Mouse (Mus musculus) lung, embryonic 16.5 days (tissue): ENCODE measurements around the gene Lamb1. TPM values are rescaled to one million over a fixed set of nuclear protein-coding genes. Genes with fewer than 3 reads are reported as not detected.
A peak's percentile ranks its signal among the peaks of the same experiment; 100 is the strongest.

Experiments
- ATAC-seq: fragments of 200-750 bp; cut with Nextera tagmentation; 2 replicates; pipeline ENCODE4 v1.8.0; 2017; ENCODE audit warnings: low read depth, mild to moderate bottlenecking, moderate library complexity
- H3K27ac ChIP-seq: fragments of 300-500 bp; sonication (generic); 2 replicates; pipeline ENCODE4 v1.5.1; 2014; ENCODE audit warnings: mild to moderate bottlenecking, control low read depth, low read length
- H3K27me3 ChIP-seq: fragments of 300-500 bp; sonication (generic); 2 replicates; pipeline ENCODE4 v1.6.1; 2014; ENCODE audit warnings: low read depth, low read length, mixed read lengths; ENCODE audit not compliant: control insufficient read depth, insufficient read depth
- H3K36me3 ChIP-seq: fragments of 300-500 bp; sonication (generic); 2 replicates; pipeline ENCODE4 v1.6.1; 2014; ENCODE audit warnings: low read length; ENCODE audit not compliant: control insufficient read depth, insufficient read depth
- H3K4me1 ChIP-seq: fragments of 300-500 bp; sonication (generic); replicated peaks from 2 replicates; pipeline ENCODE4 v1.6.1; 2014; ENCODE audit warnings: low read length, mixed read lengths; ENCODE audit not compliant: control insufficient read depth, insufficient read depth
- H3K4me2 ChIP-seq: fragments of 300-500 bp; sonication (generic); 2 replicates; pipeline ENCODE4 v1.6.1; 2014; ENCODE audit warnings: low read depth, low read length, control low read depth
- H3K4me3 ChIP-seq: fragments of 300-500 bp; sonication (generic); 2 replicates; pipeline ENCODE4 v1.5.1; 2014; ENCODE audit warnings: mild to moderate bottlenecking, low read length, control low read depth
- H3K9ac ChIP-seq: fragments of 300-500 bp; sonication (generic); 2 replicates; pipeline ENCODE4 v1.6.1; 2014; ENCODE audit warnings: low read length, control low read depth
- H3K9me3 ChIP-seq: fragments of 300-500 bp; sonication (generic); 2 replicates; pipeline ENCODE4 v1.6.1; 2016; ENCODE audit warnings: low read length; ENCODE audit not compliant: control insufficient read depth
- whole genome bisulfite sequencing: fragments of 180-500 bp; shearing (Covaris S2); extraction: QIAGEN DNeasy Blood & Tissue Kit; methylation state at CpG from one replicate; pipeline ENCODE4 v1.1.7; 2014; 5-methylcytosine and 5-hydroxymethylcytosine counted together
- polyA plus RNA-seq: library from polyadenylated mRNA; unstranded; fragments of >200 nt; fragmentation: Nextera tagmentation; extraction: Ambion mirVana; gene quantifications from 2 replicates; pipeline ENCODE4 v1.2.1, GENCODE M21; 2015

The Lamb1 gene
- polyA plus RNA-seq, 1 experiment from 2014 or later: 131 TPM

DNA sequence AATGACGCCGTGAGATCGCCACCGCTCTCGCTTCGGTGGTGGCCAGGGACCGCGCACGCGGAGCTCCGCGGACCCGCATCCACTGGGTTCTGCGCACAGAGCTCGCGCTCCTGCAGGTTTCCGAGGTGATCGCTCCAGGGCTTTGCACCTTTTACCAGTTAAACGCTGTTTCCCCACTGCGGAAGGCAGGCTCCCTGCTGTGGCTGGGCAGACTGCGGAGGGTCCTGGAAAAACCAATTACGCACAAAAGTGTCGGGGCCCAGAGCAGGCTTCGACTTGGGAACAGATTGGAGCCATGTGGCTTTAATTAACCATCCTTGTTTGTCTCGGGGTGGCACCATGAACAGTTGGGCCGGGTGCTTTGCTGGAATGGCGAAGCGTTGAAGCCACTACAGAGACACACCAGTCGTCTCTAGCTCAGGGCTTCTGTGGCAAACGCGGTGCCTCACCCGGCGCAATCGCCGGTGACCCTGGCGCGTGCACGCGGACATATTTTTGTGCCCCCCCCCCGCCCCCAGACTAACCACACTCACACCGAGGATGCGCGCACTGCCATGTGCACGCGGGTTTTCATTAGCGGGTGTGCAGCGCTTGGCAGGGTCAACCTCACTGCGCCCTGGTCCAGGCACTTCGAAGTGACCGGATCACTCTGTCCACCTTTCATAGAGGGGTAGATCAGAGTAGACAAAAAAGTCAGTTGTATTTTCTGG lies 843 bp downstream of the Lamb1 start:
- Histone ChIP-seq H3K27ac (peak overlapping the region; percentile 85), H3K27me3 (no peaks in the 10 kb centered on the region), H3K4me1 (peaks cover 37% of the 10 kb centered on the region), H3K36me3 (peaks cover 4% of the 10 kb centered on the region; the same call in 1 of the 2 replicates), H3K9ac (peak overlapping the region; percentile 85), H3K4me3 (peak overlapping the region; percentile 75), H3K9me3 (no peaks in the 10 kb centered on the region), H3K4me2 (peak overlapping the region; percentile 76)
- ATAC-seq: peak; percentile 37
- WGBS: under 1% methylated on average over 50 of the region's 50 CpGs

DNA sequence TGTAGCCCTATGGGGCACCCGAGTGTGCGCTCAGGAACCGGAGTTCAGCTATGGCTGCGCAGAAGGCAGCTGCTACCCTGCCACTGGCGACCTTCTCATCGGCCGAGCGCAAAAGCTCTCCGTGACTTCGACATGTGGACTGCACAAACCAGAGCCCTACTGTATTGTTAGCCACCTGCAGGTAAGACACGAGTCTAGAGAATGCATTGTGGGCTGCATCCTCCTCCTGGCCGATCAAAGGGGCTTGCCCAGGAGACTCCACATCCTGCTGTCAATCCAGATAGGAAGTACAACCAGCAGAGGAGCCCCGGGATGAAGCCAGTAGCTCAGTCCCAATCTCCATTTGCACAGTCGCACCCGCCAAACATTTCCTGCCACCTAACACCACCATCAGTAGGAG lies 1.7 kb downstream of the Lamb1 start:
- peak overlapping the region; percentile 85 for H3K9ac ChIP-seq
- H3K36me3 ChIP-seq: peaks cover 4% of the 10 kb centered on the region; the same call in 1 of the 2 replicates
- no peaks in the 10 kb centered on the region for H3K27me3 ChIP-seq
- peak overlapping the region; percentile 75 for H3K4me3 ChIP-seq
- H3K9me3 ChIP-seq: no peaks in the 10 kb centered on the region
- H3K4me2 ChIP-seq: peak overlapping the region; percentile 76
- WGBS: 6% methylated on average over 15 of the region's 15 CpGs
- H3K27ac ChIP-seq: no peak overlapping the region
- peaks cover 43% of the 10 kb centered on the region for H3K4me1 ChIP-seq
- ATAC-seq: no peak

DNA sequence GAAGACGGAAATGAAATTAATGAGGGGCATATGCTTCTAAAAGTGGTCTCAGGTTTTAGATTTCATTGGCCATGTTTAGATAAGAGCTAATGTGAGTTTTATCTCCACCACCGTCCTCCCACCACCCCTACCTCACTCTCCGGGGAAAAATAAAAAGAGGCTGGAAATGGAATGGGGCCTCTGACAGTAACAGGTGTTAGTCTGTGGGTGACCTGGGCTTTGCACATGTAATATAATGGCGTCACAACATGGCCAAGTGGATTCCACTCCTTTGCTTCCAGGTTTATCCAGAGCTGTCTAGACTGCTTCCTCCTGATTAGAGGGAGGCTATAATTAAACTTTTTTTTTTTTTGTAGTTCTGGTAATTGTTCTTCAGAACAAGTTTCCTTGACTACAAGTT lies 2.3 kb downstream of the Lamb1 start:
- 27% methylated on average over 4 of the region's 4 CpGs for WGBS
- no peak overlapping the region for H3K9ac ChIP-seq

DNA sequence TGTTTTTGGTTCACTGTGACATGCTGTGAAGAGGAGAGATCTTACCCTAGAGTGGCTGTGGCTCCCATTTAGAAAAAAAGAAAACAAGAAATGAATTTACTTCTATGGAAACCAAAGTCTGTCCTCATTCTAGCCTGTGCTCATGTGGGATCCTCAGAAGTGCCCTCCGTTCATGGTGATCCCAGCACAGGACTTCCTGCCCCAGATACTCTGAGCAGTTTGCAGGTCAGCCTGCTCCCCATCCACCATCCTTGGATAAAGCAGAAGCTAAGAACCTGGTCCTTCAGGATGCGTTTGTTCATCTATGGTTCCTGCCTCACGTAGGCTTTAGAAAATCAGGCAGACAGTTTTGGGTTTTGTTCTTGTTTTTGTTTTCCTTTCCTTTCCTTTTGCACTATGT lies 3.3 kb downstream of the Lamb1 start:
- Histone ChIP-seq H3K4me3 (peak overlapping the region; percentile 5; the same call in 1 of the 2 replicates), H3K9ac (0 out of 2 replicates have a peak overlapping the region, but pooled peaks have one; percentile 7), H3K27me3 (no peaks in the 10 kb centered on the region), H3K4me2 (peak overlapping the region; percentile 76), H3K36me3 (peaks cover 12% of the 10 kb centered on the region), H3K27ac (peak overlapping the region; percentile 5; the same call in 1 of the 2 replicates), H3K4me1 (peaks cover 55% of the 10 kb centered on the region), H3K9me3 (no peaks in the 10 kb centered on the region)
- ATAC-seq: no peak
- WGBS: 52% methylated on average over 3 of the region's 3 CpGs

More for the DNA sequence above, 2.3 kb downstream of the Lamb1 start:
- ATAC-seq: no peak
- Histone ChIP-seq H3K4me1 (peaks cover 50% of the 10 kb centered on the region), H3K4me3 (peak overlapping the region; percentile 75), H3K27ac (no peak overlapping the region), H3K9me3 (no peaks in the 10 kb centered on the region), H3K36me3 (peaks cover 4% of the 10 kb centered on the region; the same call in 1 of the 2 replicates), H3K27me3 (no peaks in the 10 kb centered on the region), H3K4me2 (peak overlapping the region; percentile 76)

DNA sequence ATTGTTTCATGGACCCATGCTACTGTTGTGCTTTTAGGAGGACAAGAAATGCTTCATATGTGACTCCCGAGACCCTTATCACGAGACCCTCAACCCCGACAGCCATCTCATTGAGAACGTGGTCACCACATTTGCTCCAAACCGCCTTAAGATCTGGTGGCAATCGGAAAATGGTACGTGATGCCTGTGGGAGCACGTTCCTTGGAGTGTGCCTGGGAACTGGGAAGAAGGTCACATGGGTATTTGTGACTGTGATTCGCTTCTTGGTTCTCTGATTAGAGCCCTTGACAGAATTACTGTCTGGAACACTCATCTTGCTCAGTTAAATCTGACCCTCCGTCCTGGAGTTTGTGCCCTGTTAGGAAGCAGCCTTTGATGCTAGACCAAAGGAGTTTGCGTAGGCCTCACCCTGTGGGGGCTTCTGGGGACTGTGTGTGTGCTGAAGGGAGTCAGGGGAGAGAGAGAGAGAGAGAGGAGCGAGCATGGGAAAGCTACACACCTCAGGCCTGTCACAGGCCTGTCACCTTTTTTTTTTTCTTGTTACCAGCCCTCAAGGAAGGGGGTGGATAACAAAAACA lies 4.1 kb downstream of the Lamb1 start:
- H3K27me3 ChIP-seq: no peaks in the 10 kb centered on the region
- no peak overlapping the region for H3K4me3 ChIP-seq
- ATAC-seq: no peak
- peak overlapping the region; percentile 5; the same call in 1 of the 2 replicates for H3K27ac ChIP-seq
- H3K4me1 ChIP-seq: peaks cover 54% of the 10 kb centered on the region
- H3K4me2 ChIP-seq: peak overlapping the region; percentile 26; the same call in 1 of the 2 replicates
- peak overlapping the region; percentile 5; the same call in 1 of the 2 replicates for H3K9ac ChIP-seq
- H3K9me3 ChIP-seq: no peaks in the 10 kb centered on the region
- peaks cover 20% of the 10 kb centered on the region for H3K36me3 ChIP-seq
- 58% methylated on average over 12 of the region's 12 CpGs for WGBS

DNA sequence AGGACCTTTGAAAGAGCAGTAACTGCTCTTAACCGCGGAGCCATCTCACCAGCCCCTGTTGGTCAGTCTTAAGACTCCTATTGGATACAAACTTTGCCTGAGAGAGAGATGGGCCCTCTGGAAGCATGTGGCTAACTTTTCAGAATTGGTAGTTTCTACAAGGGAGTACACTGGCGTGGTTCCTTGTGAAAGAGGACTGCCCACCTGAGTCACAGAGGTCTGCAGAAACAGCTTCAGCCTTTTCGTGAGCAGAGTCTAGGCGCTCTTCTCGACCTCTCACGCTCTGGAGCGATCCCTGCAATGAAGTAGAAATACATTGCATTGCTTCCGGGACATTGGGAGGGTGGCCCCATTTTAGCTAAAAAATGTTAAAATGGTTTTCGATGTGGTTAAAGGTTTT lies 5.3 kb downstream of the Lamb1 start:
- Histone ChIP-seq H3K27me3 (no peaks in the 10 kb centered on the region), H3K4me2 (peak overlapping the region; percentile 45), H3K9me3 (no peaks in the 10 kb centered on the region), H3K36me3 (peaks cover 25% of the 10 kb centered on the region), H3K4me1 (peaks cover 54% of the 10 kb centered on the region), H3K27ac (peak overlapping the region; percentile 94), H3K4me3 (no peak overlapping the region), H3K9ac (peak overlapping the region; percentile 5; the same call in 1 of the 2 replicates)
- 71% methylated on average over 10 of the region's 10 CpGs for WGBS
- ATAC-seq: no peak

DNA sequence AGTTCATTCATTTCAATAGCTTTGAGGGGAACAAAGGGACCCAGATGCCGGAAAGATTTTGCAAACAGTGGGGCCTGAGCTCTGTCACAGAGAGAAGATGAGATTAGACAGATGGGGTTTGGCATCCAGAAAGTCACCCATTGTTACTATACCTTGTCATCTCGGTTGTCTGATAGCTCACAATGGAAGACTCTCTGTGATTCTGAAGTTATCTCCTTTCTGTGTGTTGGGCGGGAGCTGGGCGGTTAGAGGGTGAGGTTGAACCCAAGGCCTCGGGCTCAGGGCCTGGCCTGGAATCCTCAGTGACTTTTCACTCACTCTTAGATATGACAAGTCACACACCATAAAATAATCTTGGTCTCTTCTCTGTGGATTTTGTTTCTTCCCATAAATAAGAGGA lies 5.7 kb downstream of the Lamb1 start:
- Histone ChIP-seq H3K27me3 (no peaks in the 10 kb centered on the region), H3K9ac (peak overlapping the region; percentile 5; the same call in 1 of the 2 replicates), H3K9me3 (no peaks in the 10 kb centered on the region), H3K4me2 (peak overlapping the region; percentile 45), H3K27ac (peak overlapping the region; percentile 94), H3K4me3 (peak overlapping the region; percentile 17; the same call in 1 of the 2 replicates), H3K4me1 (peaks cover 54% of the 10 kb centered on the region), H3K36me3 (peaks cover 28% of the 10 kb centered on the region)
- WGBS: 31% methylated on average over 5 of the region's 5 CpGs
- no peak for ATAC-seq

DNA sequence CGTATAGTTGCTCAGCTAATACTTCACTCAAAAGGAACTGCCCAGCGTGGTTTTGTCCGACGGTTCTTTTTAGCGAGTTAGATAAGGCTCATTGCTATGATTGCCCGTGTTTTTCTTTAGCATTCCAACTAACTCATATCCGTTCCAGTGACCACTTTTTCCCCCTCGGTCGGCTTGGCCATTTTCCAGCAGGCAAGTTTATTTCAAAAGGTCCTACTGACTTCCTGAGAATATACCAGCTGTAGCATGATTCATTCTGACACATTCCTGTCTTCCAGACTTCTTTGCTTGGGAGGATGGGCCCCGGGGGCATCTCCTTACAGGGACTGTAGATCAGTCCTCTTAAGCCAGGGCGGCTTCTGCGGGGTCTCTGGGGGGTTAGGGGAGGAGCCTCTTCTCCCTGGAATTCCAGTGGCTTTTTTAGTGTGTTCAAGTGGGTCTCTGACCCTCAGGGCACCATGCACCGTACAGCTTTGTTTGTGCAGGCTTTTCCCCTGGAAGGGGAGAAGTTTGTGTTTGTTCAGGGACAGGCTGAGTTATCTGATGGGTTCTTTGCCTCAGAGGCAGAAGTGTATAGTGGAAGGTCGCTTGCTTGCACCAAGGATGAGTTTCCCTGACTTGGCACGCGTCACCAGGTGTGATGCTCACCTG lies 6.5 kb downstream of the Lamb1 start:
- Histone ChIP-seq H3K9ac (peak overlapping the region; percentile 37; the same call in 1 of the 2 replicates), H3K4me1 (peaks cover 54% of the 10 kb centered on the region), H3K4me3 (peak overlapping the region; percentile 17; the same call in 1 of the 2 replicates), H3K4me2 (peak overlapping the region; percentile 45), H3K36me3 (peaks cover 36% of the 10 kb centered on the region), H3K27ac (peak overlapping the region; percentile 94), H3K9me3 (no peaks in the 10 kb centered on the region), H3K27me3 (no peaks in the 10 kb centered on the region)
- 2% methylated on average over 16 of the region's 16 CpGs for WGBS
- peak; percentile 78 for ATAC-seq
